Mouse (Mus musculus) E14TG2a.4 (cell line): ENCODE measurements around the gene Olfr1315-ps1.

ENCODE experiments used
- CTCF ChIP-seq: conservative IDR thresholded peaks from 2 replicates; pipeline ENCODE4 v1.5.1; 2014; ENCODE audit warnings: low read length
- NANOG ChIP-seq: IDR thresholded peaks from 2 replicates; pipeline ENCODE4 v1.6.1; 2014; ENCODE audit warnings: borderline replicate concordance, low read length, mixed read lengths
- POU5F1 ChIP-seq: IDR thresholded peaks from 2 replicates; pipeline ENCODE4 v1.6.1; 2014; ENCODE audit warnings: low read length, borderline replicate concordance

DNA sequence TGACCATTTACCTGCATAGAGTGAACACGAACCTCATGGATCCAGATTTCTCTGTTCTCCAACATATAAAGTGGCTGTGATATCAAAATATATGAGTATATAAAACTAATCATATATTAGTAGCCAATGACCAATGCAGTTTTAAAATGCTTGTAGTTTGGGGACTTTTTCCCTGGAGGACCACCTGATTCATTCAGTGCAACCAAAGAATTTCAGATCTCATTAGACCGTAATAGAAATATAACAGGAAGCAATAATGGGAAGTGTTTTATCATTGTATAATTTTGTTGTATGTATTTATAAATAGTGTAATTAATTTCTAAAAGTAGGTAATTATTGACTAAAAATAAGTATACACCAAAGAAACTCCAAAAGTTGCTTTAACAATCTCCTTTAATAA lies 19.6 kb upstream of the Olfr1315-ps1 start, which contains the start of gene Olfr1316:
- TF ChIP-seq CTCF (no peak), NANOG (no peak), POU5F1 (no peak)
